Mouse (Mus musculus): ENCODE measurements around the gene Ift88. TPM values are rescaled to one million over a fixed set of nuclear protein-coding genes. Genes with fewer than 3 reads are reported as not detected.

Gene Ift88
- 10 to 100 TPM; 17.1 to 19.7 TPM for total RNA-seq (2021)
- long read RNA-seq, experiment 1, partial matches to known transcripts, result 2 of 15 reads
- long read RNA-seq, experiment 1, other reads (novel, unspliced or antisense), result 10 of 15 reads
- long read RNA-seq, experiment 2, transcript Ift88-201 (26 exons, 3,088 nt), result major isoform, 6 of 16 reads
- long read RNA-seq, experiment 2, partial matches to known transcripts, result 4 of 16 reads
- long read RNA-seq, experiment 2, other reads (novel, unspliced or antisense), result 6 of 16 reads

DNA sequence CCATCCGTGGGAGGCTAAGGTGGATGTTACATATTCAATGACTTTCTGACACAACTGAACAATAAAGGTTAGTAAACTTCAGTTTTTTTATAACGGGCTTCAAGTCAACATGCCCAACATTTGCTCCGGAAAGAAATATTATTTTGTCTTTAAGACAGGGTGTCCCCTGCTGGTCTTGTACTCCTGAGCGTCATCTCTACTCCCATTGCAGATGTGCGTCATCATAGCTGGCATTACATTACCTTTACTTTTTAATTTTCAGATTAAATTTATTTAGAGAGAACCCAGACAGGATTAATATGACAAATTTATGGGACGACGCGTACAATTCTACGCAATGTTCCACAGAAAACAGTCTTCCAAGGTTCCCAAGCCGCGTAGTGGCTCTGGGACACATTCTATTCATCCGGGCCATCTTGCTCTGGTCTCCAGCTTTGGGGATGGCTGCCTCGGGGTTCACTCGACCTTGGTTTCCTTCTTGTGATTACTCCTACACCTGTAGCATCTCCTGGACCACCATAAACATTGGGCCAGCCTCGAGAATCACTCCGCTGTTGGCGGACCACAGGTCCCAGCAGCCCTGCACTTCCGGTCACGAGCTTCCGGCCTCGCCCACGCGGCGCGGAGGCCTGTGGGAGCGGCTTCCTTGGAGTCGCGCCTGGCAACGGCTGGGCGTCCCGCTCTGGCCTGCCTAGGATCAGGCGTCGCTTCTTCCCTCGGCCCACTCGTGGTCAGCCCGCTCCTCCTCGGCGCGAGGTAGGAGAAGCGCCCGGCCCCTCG, at the start of gene Ift88:
Gene Ift88 (plus strand): TSS at position 631 of the 780 bp plus-strand sequence.
- DNase-seq (ENCODE audit: low spot score in 2 of 2), result peak; percentile 95 to 97

- no peak for DNase-seq (ENCODE audit: low spot score in 2 of 2)
Observed at GRCm38 (mm10) chr14:57375205-57375604, 48.7 kb upstream of the Ift88 start.

DNA sequence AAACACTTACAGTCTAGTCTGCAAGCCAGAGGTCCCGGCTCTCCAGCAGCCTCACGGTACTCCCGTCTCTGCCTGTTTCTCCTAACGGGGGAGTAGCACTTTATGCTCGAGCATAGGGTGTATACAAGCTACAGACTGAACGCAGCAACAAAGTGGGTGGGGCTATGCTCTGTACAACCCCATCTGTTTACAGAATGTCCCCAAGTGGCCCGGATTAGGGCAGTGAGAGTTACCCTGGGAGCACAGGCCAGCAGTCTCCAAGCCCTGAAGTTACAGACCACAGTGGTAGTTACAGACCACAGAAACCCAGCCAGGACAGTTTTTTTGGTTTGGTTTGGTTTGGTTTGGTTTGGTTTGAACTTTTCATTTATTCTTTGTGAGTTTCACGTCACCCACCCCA, 47.8 kb upstream of the Ift88 start:
- no peak for DNase-seq (ENCODE audit: low spot score in 2 of 2)

- DNase-seq (ENCODE audit: low spot score in 2 of 2), result no peak
Observed at GRCm38 (mm10) chr14:57376956-57377355, 46.9 kb upstream of the Ift88 start.

- DNase-seq (ENCODE audit: low spot score in 2 of 2), result no peak
Observed at GRCm38 (mm10) chr14:57377531-57377930, 46.3 kb upstream of the Ift88 start.

GRCm38 (mm10) chr14:57385667-57386066, 38.2 kb upstream of the Ift88 start:
- DNase-seq (ENCODE audit: low spot score in 2 of 2), result no peak

DNA sequence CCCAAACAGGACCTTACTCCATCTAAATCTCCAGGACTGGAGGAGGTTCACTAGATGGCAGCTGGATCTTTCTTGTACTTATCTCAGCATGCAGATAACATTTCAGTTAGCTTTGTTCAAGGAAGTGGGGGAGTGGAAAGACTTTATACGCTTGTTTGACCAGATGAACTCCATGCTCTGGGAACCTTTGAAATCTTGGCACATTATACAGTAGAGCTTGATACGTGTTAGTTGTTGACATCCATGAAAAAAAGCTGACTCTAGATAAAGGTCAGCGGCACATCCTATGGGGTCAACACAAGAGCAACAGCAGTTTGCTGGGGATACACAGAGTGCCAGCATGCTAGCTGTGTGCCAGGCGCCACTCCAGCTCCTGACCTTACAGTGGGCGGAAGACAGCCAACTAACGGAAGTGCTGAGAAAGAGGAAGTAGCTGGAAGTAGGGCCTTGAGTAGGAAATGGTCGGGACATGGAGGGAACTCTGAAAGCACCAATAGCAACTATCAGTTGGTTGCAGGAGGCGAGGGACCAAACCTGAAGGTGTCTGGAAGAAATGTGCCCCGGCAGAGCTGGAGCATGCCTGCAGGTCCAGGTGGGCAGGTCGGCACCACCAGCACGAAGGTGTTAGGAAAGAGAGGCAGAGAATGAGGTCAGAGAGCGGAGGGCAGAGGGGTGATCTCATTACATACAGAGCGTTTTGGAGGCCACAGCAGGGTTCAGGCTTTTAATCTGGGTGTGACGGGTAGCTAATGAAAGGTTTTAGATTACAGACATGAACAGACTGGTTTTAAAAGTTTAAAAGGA, 36.9 kb upstream of the Ift88 start:
- no peak for DNase-seq (ENCODE audit: low spot score in 2 of 2)

DNA sequence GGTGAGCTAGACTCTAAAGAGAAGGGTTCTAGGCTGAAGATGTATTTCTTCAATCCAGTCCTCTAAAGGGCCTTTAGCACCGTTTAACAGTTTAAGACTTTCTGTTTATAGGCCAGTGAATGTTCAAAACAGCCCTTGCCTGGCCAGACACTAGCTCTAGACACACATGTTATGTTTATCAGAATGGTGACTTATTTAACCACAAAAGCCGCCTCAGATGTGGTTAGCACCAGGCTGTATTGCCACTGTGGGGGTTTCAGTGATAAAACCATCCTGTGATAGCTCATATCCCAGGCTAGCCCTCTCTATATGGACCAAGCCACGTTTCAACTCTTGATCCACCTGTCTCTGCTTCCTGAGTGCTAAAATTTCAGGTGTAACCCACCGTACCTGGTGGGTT, 32.2 kb upstream of the Ift88 start:
- no peak for DNase-seq (ENCODE audit: low spot score in 2 of 2)

DNA sequence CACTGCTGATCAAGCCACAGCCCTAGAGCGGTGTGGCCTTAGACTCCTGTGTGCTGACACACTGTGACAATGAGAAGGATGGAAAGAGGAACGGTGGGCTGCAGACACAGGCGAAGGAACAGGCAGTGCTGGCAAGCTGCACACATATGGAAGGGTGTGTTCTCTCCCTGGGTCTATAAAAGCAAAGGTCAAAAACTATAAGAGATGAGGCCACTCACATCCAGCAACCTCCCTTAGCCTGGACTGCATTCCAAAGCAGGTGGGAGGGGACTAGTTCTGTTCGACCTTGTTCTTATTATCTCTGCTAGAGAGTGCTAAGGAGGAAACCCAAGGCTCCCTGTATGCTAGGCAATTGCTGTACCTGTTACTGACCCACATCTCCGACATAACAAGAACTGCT, 31.6 kb upstream of the Ift88 start:
- no peak for DNase-seq (ENCODE audit: low spot score in 2 of 2)

DNA sequence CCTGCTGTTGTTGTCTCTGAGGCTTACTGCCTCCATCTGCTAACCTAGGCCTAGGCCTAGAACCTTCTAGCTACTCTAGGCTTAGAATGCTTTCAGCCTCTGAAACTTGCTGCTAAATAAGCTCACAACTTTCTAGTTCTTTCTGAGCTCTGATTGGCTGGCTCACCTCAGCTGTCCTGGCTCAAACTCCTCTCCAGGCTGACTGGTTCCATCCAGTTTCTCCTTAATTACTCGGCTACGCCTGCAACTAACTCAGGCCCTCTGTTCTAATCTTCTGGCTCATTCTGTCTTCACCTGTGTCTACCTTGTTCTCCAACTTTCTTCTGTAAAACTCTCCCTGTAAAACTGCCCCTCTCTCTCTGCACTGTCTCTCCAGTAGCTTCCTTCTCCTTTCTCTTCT, 28.4 kb upstream of the Ift88 start:
- DNase-seq (ENCODE audit: low spot score in 2 of 2), result no peak

DNA sequence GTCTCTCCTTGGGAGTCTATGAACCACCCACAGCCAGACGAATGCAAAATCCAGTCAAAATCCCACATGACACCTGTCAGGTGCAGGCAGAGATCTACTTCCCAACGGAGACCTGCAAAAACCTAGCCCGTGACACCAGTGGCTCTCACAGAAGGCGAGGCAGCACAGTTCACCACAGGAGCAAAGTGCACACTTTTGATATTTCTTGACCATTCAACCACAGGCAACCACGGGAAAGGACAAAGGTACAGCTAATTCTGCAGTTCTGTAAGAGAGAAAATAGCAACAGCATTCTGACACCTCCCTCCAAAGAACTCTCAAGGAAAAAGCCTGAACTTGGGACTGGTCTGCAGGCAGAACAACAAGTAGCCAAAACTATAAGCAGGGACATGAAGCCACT, 26.6 kb upstream of the Ift88 start:
- DNase-seq (ENCODE audit: low spot score in 2 of 2), result no peak

DNA sequence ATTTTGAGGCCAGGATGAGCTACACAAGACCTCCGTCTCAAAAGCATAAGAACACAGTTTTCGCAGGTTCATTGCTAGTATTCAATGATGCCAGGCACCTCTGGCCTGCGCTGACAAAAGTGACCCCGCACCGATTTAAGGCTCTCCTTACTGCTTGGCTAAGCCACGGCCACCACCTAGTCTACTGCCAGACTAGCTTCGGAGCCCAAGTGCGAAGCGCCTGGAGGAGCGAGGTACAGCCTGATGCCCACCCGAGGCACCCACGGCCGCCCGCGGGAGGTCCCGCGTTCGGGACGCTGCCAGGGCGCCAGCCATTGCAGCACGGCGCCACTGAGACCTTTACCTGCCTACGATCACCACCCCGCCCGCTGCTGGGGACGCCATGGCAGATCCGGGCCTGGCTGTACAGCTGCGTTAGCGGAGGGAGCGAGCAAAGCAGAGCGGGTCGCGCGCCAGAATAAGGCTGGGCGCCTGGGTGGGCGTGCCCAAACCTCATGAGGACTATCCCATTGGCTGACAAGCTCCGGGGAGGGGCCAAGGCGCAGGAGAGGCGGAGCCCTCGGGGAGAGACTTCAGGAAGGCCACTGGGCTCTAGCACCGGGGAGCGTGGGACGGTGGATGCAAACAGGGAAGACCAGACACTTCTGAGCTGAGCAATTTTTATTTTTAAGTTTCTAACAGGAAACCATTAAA, 25.7 kb upstream of the Ift88 start, which contains the start of gene Cryl1:
Gene Cryl1 (minus strand): TSS at position 465 of the 693 bp plus-strand sequence.
- DNase-seq (ENCODE audit: low spot score in 2 of 2), result peak; percentile 93 to 95

- DNase-seq (ENCODE audit: low spot score in 2 of 2), result peak in 1 of 2 experiments; percentile 8
Observed at GRCm38 (mm10) chr14:57398813-57399427, 24.9 kb upstream of the Ift88 start.

DNA sequence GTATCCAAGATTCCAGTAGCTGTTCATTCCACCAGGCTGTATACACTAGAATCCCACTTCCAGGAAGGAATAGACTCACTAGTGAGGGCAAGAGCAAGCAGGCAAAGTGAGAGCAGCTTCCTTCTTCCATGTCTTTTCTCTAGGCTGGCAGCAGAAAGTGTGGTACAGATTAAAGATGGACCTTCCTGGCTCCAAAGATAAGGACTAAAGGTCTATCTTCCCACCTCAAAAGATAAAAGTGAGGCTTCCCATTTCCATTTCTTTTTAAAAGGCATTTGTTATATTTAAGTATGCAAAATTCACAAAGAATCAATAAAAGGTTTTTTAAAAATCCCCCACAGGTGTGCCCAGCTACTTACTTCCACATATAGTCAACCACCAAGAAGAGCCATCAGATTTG, 21.0 kb upstream of the Ift88 start:
- DNase-seq (ENCODE audit: low spot score in 2 of 2), result no peak

DNA sequence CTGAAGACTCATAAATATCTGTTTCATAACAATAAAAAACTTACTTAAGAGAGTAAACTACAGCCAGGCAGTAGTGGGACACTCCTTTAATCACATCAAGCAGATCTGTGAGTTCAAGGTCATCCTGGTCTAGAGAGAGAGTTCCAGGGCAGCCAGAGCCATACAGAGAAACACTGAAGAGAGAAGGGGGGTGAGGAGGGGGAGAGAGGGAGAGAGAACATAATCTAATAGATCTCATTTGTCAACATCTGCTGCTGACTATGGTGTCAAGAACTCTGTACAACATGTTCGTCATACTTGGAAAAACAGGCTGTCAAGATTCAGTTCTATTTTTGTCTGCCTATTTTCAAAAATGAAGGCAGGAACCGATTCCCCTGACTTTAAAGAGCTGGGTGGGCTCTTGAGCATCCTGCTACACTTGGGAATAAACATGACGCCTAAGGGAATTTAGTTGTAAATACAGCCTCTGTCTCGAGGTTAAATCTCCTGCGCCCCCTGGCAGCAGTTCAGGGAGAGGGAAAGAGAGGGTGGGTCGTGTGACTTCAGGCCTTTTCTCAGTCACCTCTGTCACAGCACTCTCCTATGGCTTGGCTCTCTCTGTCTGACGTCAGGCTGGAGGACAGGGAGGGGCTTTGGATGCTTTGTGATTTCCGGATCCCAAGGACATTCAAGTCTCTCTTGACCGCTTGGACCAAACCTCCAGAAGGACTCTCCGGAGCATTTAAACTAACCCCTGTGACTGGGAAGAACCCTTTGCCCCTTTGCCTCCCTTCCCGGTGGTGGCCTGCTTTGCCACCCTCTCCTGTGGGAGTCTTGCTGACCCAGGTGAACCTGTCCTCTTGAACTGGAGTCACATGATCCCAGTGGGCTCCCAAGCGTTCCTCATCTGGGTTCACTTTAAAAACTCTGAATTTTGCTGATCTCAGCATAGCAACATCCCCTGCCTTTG, 16.5 kb upstream of the Ift88 start:
- DNase-seq (ENCODE audit: low spot score in 2 of 2), result no peak

GRCm38 (mm10) chr14:57408100-57408499, 15.8 kb upstream of the Ift88 start:
- no peak for DNase-seq (ENCODE audit: low spot score in 2 of 2)

DNA sequence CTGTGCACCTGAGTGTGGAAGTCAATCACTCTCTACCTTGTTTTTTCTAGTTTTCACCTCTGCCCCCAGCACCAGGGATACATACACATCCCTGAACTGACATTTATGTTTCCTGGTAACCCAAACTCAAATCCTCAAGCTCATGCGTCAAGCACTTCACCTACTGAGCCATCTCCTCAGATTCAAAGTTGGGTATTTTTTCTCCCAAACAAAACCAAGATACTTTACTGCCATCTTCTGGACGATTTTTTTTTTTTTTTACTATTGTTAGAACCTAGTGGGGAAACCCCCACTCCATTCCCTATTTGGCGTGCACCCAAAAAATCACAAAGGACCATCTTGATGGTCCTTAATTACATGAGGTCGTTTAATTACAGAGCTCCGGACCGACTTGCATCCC, 14.8 kb upstream of the Ift88 start:
- no peak for DNase-seq (ENCODE audit: low spot score in 2 of 2)

- peak; percentile 17 for DNase-seq (ENCODE audit: low spot score in 2 of 2)
Observed at GRCm38 (mm10) chr14:57412166-57412565, 11.7 kb upstream of the Ift88 start.

- no peak for DNase-seq (ENCODE audit: low spot score in 2 of 2)
Observed at GRCm38 (mm10) chr14:57417187-57417586, 6.7 kb upstream of the Ift88 start.

GRCm38 (mm10) chr14:57424212-57424561, 325 bp downstream of the Ift88 start:
- DNase-seq (ENCODE audit: low spot score in 2 of 2), result no peak
